7 mouse cellular contexts compared by ENCODE assay signal in genomic region chr5:23830897-23831752, GRCm38 (mm10). TPM values are rescaled to one million over a fixed set of nuclear protein-coding genes. Genes with fewer than 3 reads are reported as not detected.
DNase-seq lines count a peak whose midpoint lies in the region; ATAC-seq lines count a peak whose summit lies in the region.

No protein-coding gene starts in this region.

- no peaks in the 10 kb centered on the region for H3K9me3 ChIP-seq in embryonic facial prominence, embryonic 11.5 days (replicated peaks; ENCODE audit: control insufficient read depth, low read length)
- H3K9me3 ChIP-seq in heart, embryonic 14.5 days (ENCODE audit: control insufficient read depth, low read length): no peaks in the 10 kb centered on the region
- H3K9me3 ChIP-seq in midbrain, embryonic 10.5 days (replicated peaks): 0 out of 2 replicates have a peak, but pooled peaks cover 5% of the 10 kb centered on the region

- H3K4me2 ChIP-seq in embryonic facial prominence, embryonic 11.5 days (ENCODE audit: low read depth, low read length): peak overlapping the region; percentile 19
- peak overlapping the region; percentile 53 for H3K4me2 ChIP-seq in heart, embryonic 14.5 days (ENCODE audit: low read length)

- no peaks in the 10 kb centered on the region for H3K36me3 ChIP-seq in embryonic facial prominence, embryonic 11.5 days (replicated peaks; ENCODE audit: control insufficient read depth, insufficient read depth, low read depth, low read length)
- no peaks in the 10 kb centered on the region for H3K36me3 ChIP-seq in heart, embryonic 14.5 days (ENCODE audit: control insufficient read depth, insufficient read depth, low read length)
- H3K36me3 ChIP-seq in midbrain, embryonic 10.5 days: no peaks in the 10 kb centered on the region

- no peak overlapping the region for H3K9ac ChIP-seq in embryonic facial prominence, embryonic 11.5 days (replicated peaks; ENCODE audit: low read length)
- no peak overlapping the region for H3K9ac ChIP-seq in heart, embryonic 14.5 days (ENCODE audit: low read length)

- H3K27ac ChIP-seq in embryonic facial prominence, embryonic 11.5 days (replicated peaks; ENCODE audit: low read depth, low read length): no peak overlapping the region
- H3K27ac ChIP-seq in heart, embryonic 14.5 days (replicated peaks in 1 of 2; ENCODE audit: control insufficient read depth in 1 of 2, insufficient read depth in 1 of 2, low read depth in 2 of 2, low read length in 2 of 2): no peak overlapping the region
- H3K27ac ChIP-seq in midbrain, embryonic 10.5 days (replicated peaks): no peak overlapping the region

- no peak for ATAC-seq in embryonic facial prominence, embryonic 11.5 days (replicated peaks; ENCODE audit: insufficient number of reproducible peaks, low FRiP score, low TSS enrichment, low read depth)
- ATAC-seq in heart, embryonic 14.5 days (ENCODE audit: insufficient number of reproducible peaks, insufficient read depth, low FRiP score, low read depth): no peak

- H3K4me1 ChIP-seq in embryonic facial prominence, embryonic 11.5 days (ENCODE audit: control insufficient read depth, insufficient read depth, low read length): no peaks in the 10 kb centered on the region
- peaks cover 0 to 5% of the 10 kb centered on the region in 2 experiments; a peak in 2 of 4 replicates for H3K4me1 ChIP-seq in heart, embryonic 14.5 days (ENCODE audit: control insufficient read depth in 2 of 2, insufficient read depth in 2 of 2, low read length in 2 of 2)
- peaks cover 4% of the 10 kb centered on the region for H3K4me1 ChIP-seq in midbrain, embryonic 10.5 days

- DNase-seq in left cerebral cortex, adult 18-20 months (ENCODE audit: low spot score in 2 of 2): peak; percentile 12 to 55
- DNase-seq in left cerebral cortex, adult 11 months (ENCODE audit: low spot score): no peak
- peak; percentile 13 for DNase-seq in embryonic facial prominence, embryonic 11.5 days (ENCODE audit: low spot score)
- DNase-seq in kidney, postnatal 25 days: peak; percentile 51 to 53
- DNase-seq in midbrain, embryonic 10.5 days (ENCODE audit: low spot score): no peak
- no peak for DNase-seq in c-Kit-positive CD71-positive TER-119-positive erythroid progenitor cells, embryonic 14.5 days (ENCODE audit: low spot score)

- WGBS in embryonic facial prominence, embryonic 11.5 days: 40% methylated on average over 58 of the region's 58 CpGs
- WGBS in heart, embryonic 14.5 days: 36% methylated on average over 58 of the region's 58 CpGs
- 50% methylated on average over 58 of the region's 58 CpGs for WGBS in midbrain, embryonic 10.5 days

- no peak overlapping the region for H3K4me3 ChIP-seq in embryonic facial prominence, embryonic 11.5 days (ENCODE audit: low read depth, low read length)
- peak overlapping the region; percentile 0 to 30; a peak in 3 of 4 replicates for H3K4me3 ChIP-seq in heart, embryonic 14.5 days (ENCODE audit: control insufficient read depth in 1 of 2, insufficient read depth in 1 of 2, low read depth in 1 of 2, low read length in 2 of 2)
- peak overlapping the region; percentile 33 for H3K4me3 ChIP-seq in midbrain, embryonic 10.5 days

- peaks cover 3% of the 10 kb centered on the region; the same call in 1 of the 2 replicates for H3K27me3 ChIP-seq in embryonic facial prominence, embryonic 11.5 days (ENCODE audit: control insufficient read depth, insufficient read depth, low read length)
- peaks cover 24% of the 10 kb centered on the region for H3K27me3 ChIP-seq in heart, embryonic 14.5 days (ENCODE audit: control insufficient read depth, insufficient read depth, low read length)
- H3K27me3 ChIP-seq in midbrain, embryonic 10.5 days (ENCODE audit: low read depth, poor library complexity, severe bottlenecking): peaks cover 24% of the 10 kb centered on the region

RNA-seq across cellular contexts. Expression of gene Tomm7, which starts 12.8 kb away (rescaled TPM):
- total RNA-seq in left cerebral cortex, adult 18-20 months (2021): 10 to 100 TPM; 83.1 to 86.2 TPM
- polyA plus RNA-seq in embryonic facial prominence, embryonic 11.5 days (2014; fragmentation: Nextera tagmentation; extraction: Ambion mirVana): 122 and 128 TPM in 2 replicates
- polyA plus RNA-seq in heart, embryonic 14.5 days (2014; fragmentation: Nextera tagmentation; extraction: Ambion mirVana): 113 and 120 TPM in 2 replicates
- 119 and 135 TPM in 2 replicates for polyA plus RNA-seq in midbrain, embryonic 10.5 days (2016; fragmentation: Nextera tagmentation; extraction: Ambion mirVana)

RNA-seq across cellular contexts. Expression of gene Rint1, which starts 43.6 kb away (rescaled TPM):
- 10 to 100 TPM; 20.8 to 23.4 TPM for total RNA-seq in left cerebral cortex, adult 18-20 months (2021)
- polyA plus RNA-seq in embryonic facial prominence, embryonic 11.5 days (2014; fragmentation: Nextera tagmentation; extraction: Ambion mirVana): 26.4 and 27.4 TPM in 2 replicates
- 23.9 and 28.9 TPM in 2 replicates for polyA plus RNA-seq in heart, embryonic 14.5 days (2014; fragmentation: Nextera tagmentation; extraction: Ambion mirVana)
- polyA plus RNA-seq in midbrain, embryonic 10.5 days (2016; fragmentation: Nextera tagmentation; extraction: Ambion mirVana): 32.7 and 36.6 TPM in 2 replicates

RNA-seq across cellular contexts. Expression of gene Pus7, which starts 47.6 kb away (rescaled TPM):
- total RNA-seq in left cerebral cortex, adult 18-20 months (2021): 10 to 100 TPM; 11.9 to 15.2 TPM
- polyA plus RNA-seq in embryonic facial prominence, embryonic 11.5 days (2014; fragmentation: Nextera tagmentation; extraction: Ambion mirVana): 34.3 and 35.6 TPM in 2 replicates
- 20.6 and 21.4 TPM in 2 replicates for polyA plus RNA-seq in heart, embryonic 14.5 days (2014; fragmentation: Nextera tagmentation; extraction: Ambion mirVana)
- polyA plus RNA-seq in midbrain, embryonic 10.5 days (2016; fragmentation: Nextera tagmentation; extraction: Ambion mirVana): 32.3 and 37.7 TPM in 2 replicates

Comparison
In these comparisons a context has a peak if more than half of its experiments do, and no peak if none do; other contexts are left out.
1. DNase-seq: peak in left cerebral cortex, adult 18-20 months (2 of 2), embryonic facial prominence, embryonic 11.5 days (single experiment) and kidney, postnatal 25 days (2 of 2); none in left cerebral cortex, adult 11 months (single experiment), midbrain, embryonic 10.5 days (single experiment) and c-Kit-positive CD71-positive TER-119-positive erythroid progenitor cells, embryonic 14.5 days (single experiment).